Mouse (Mus musculus) C2C12 (cell line): Measurements from ENCODE around the gene Caprin1. TPM values are rescaled to one million over a fixed set of nuclear protein-coding genes. Genes with fewer than 3 reads are reported as not detected.
A peak's percentile ranks its signal among the peaks of the same experiment; 100 is the strongest.

Experiments
- H3K27me3 ChIP-seq: one replicate; pipeline ENCODE4 v1.6.1; 2011; ENCODE audit not compliant: control insufficient read depth, insufficient read depth, insufficient read length
- H3K36me3 ChIP-seq: one replicate; pipeline ENCODE4 v1.6.1; 2011; ENCODE audit not compliant: control insufficient read depth, insufficient read depth
- H3K4me3 ChIP-seq: one replicate; pipeline ENCODE4 v1.5.1; 2011; ENCODE audit warnings: mild to moderate bottlenecking, control low read depth; ENCODE audit not compliant: poor library complexity, insufficient read depth, severe bottlenecking
- H3K79me2 ChIP-seq: one replicate; pipeline ENCODE4 v1.6.1; 2011; ENCODE audit not compliant: control insufficient read depth, insufficient read depth
- H3K79me3 ChIP-seq: one replicate; pipeline ENCODE4 v1.6.1; 2011; ENCODE audit warnings: low read depth, control low read depth
- H3ac ChIP-seq: one replicate; pipeline ENCODE3; 2011; ENCODE audit warnings: low read depth; ENCODE audit not compliant: control insufficient read depth, insufficient read length
- CEBPB ChIP-seq: IDR thresholded peaks from one replicate; pipeline ENCODE4 v1.6.1; 2011; ENCODE audit warnings: low read depth, mild to moderate bottlenecking, control low read depth, moderate library complexity
- CTCF ChIP-seq: IDR thresholded peaks from one replicate; pipeline ENCODE4 v1.5.1; 2011; ENCODE audit not compliant: control insufficient read depth, insufficient read depth, insufficient read length
- FOSL1 ChIP-seq: IDR thresholded peaks from one replicate; pipeline ENCODE4 v1.8.0; 2011; ENCODE audit warnings: mild to moderate bottlenecking, low read length; ENCODE audit not compliant: poor library complexity, insufficient read depth, severe bottlenecking
- MAX ChIP-seq: IDR thresholded peaks from one replicate; pipeline ENCODE4 v1.6.1; 2011; ENCODE audit warnings: mild to moderate bottlenecking, control low read depth
- MYOD1 ChIP-seq: IDR thresholded peaks from one replicate; pipeline ENCODE4 v1.6.1; 2011; ENCODE audit warnings: low read depth; ENCODE audit not compliant: control insufficient read depth, insufficient read length
- MYOG ChIP-seq: IDR thresholded peaks from one replicate; pipeline ENCODE4 v1.6.1; 2011; ENCODE audit not compliant: control insufficient read depth, insufficient read length; ENCODE audit errors: extremely low read depth
- USF1 ChIP-seq: IDR thresholded peaks from one replicate; pipeline ENCODE4 v1.6.1; 2011; ENCODE audit warnings: low read depth, mild to moderate bottlenecking, control low read depth, moderate library complexity
- long read RNA-seq, 2 experiments: library from polyadenylated mRNA; unstranded; transcript quantifications; one replicate each; pipeline ENCODE4 v2.0.0; 2019 to 2020
- polyA plus RNA-seq: library from polyadenylated mRNA; unstranded; fragments of >200 nt; fragmentation: generic; extraction: Trizol; gene quantifications from one replicate; pipeline ENCODE4 v1.2.1, GENCODE M21; 2012; ENCODE audit warnings: missing spikeins

The Caprin1 gene
- 161 TPM for polyA plus RNA-seq
- long read RNA-seq, experiment 1, full-length matches to known transcripts: 76 of 128 reads
- long read RNA-seq, experiment 1, partial matches to known transcripts: 21 of 128 reads
- long read RNA-seq, experiment 1, other reads (novel, unspliced or antisense): 31 of 128 reads
- long read RNA-seq, experiment 2, full-length matches to known transcripts: 1,985 of 2,227 reads
- long read RNA-seq, experiment 2, partial matches to known transcripts: 128 of 2,227 reads
- long read RNA-seq, experiment 2, other reads (novel, unspliced or antisense): 114 of 2,227 reads

DNA sequence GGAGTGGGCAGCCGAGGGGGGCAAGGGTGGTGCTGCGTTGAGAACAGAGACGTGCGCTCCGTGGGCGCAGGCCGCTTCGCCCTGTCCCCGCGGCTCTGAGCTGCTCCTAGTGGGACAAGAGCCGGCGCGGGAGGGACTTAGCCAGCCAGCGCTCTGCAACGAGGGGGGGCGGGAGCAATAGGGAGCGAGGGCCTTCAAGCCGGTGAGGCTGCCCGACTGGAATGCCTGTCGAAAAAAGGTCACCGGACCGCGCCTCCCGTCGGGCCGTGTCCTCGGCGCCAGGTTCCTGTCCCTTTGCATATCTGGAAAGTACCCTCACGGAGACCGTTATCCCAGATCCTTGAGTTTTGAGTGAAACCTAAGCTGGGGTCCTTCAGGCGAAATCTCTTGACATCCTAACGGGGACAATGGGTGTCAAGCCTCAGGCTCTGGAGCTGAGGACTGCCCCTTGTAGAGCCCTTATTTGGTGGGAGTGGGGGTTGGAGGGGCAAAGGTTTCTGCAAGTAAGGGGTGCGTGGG, at the start of gene Caprin1:
TSS of gene Caprin1 (minus strand) at position 159 of the 519 bp plus-strand sequence.
- Histone ChIP-seq H3K79me3 (peaks cover 40% of the 10 kb centered on the region), H3K79me2 (peaks cover 45% of the 10 kb centered on the region)

GRCm38 (mm10) chr2:103846875-103847274, 49.4 kb upstream of the Caprin1 start:
- peaks cover 3% of the 10 kb centered on the region for H3K27me3 ChIP-seq
- no peaks in the 10 kb centered on the region for H3K36me3 ChIP-seq
- H3K79me3 ChIP-seq: no peaks in the 10 kb centered on the region
- H3K4me3 ChIP-seq: no peak overlapping the region
- TF ChIP-seq USF1 (no peak), CTCF (no peak), MAX (no peak), CEBPB (no peak), FOSL1 (no peak), MYOD1 (no peak), MYOG (no peak)
- H3ac ChIP-seq: no peak overlapping the region
- no peaks in the 10 kb centered on the region for H3K79me2 ChIP-seq

More for the DNA sequence above, at the start of gene Caprin1:
- peak; percentile 100 for TF ChIP-seq MAX
- TF ChIP-seq MYOG: no peak
- no peaks in the 10 kb centered on the region for H3K27me3 ChIP-seq
- H3ac ChIP-seq: peak within 1 kb of the TSS; percentile 93
- peaks cover 32% of the 10 kb centered on the region for H3K36me3 ChIP-seq
- peak within 1 kb of the TSS; percentile 97 for H3K4me3 ChIP-seq

DNA sequence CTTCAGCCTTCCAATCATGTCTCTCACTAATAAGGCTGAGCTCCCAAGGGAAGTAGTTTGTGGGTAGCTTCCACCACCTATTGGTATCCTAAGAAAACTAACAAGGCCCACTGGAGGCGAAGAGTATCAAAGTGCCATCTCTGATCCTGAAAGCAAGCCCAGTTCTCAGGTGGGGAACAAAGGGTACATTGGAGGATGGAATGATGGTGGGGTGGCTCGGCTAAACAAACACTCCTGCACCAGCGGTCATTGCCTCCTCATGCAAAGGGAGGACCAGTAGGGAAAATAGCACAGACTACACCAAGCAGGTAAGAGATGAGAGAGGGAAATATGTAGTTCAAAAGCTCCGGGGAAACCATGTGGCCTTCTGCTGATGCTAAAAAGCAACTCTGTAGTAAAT, 48.8 kb upstream of the Caprin1 start:
- Histone ChIP-seq H3K79me3 (no peaks in the 10 kb centered on the region), H3K4me3 (no peak overlapping the region), H3ac (no peak overlapping the region), H3K36me3 (no peaks in the 10 kb centered on the region), H3K27me3 (peaks cover 3% of the 10 kb centered on the region), H3K79me2 (no peaks in the 10 kb centered on the region)
- TF ChIP-seq MYOG (no peak), MYOD1 (no peak), CTCF (no peak), FOSL1 (no peak), CEBPB (no peak), MAX (no peak), USF1 (no peak)

- H3K27me3 ChIP-seq: no peaks in the 10 kb centered on the region
- H3K79me3 ChIP-seq: no peaks in the 10 kb centered on the region
- no peak overlapping the region for H3K4me3 ChIP-seq
- TF ChIP-seq MAX: no peak
- H3K79me2 ChIP-seq: no peaks in the 10 kb centered on the region
- H3ac ChIP-seq: no peak overlapping the region
- no peaks in the 10 kb centered on the region for H3K36me3 ChIP-seq
Observed at GRCm38 (mm10) chr2:103844016-103844415, 46.6 kb upstream of the Caprin1 start.

- TF ChIP-seq MYOG (no peak), MYOD1 (no peak), CEBPB (no peak), USF1 (no peak), CTCF (no peak), MAX (no peak), FOSL1 (no peak)
- H3K4me3 ChIP-seq: no peak overlapping the region
- no peaks in the 10 kb centered on the region for H3K27me3 ChIP-seq
- H3K79me2 ChIP-seq: no peaks in the 10 kb centered on the region
- no peaks in the 10 kb centered on the region for H3K79me3 ChIP-seq
- no peak overlapping the region for H3ac ChIP-seq
- H3K36me3 ChIP-seq: no peaks in the 10 kb centered on the region
Observed at GRCm38 (mm10) chr2:103843321-103843720, 45.9 kb upstream of the Caprin1 start.

DNA sequence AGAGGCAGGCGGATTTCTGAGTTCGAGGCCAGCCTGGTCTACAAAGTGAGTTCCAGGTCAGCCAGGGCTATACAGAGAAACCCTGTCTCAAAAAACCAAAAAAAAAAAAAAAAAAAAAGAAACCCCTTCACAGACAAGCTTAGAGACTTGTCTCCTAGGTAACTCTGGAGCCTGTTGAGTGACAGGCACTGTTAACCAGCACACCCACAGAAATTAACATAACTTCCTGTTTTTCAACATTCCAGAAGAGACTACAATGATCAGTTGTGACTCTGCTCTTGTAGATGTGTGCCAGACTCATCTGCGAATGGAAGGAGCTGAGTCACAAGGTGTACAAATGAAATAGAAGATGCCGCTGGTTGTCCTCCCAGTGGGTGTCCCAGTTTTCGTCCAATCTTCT, 44.9 kb upstream of the Caprin1 start:
- no peaks in the 10 kb centered on the region for H3K79me3 ChIP-seq
- no peak overlapping the region for H3K4me3 ChIP-seq
- H3K27me3 ChIP-seq: no peaks in the 10 kb centered on the region
- no peaks in the 10 kb centered on the region for H3K36me3 ChIP-seq
- TF ChIP-seq MYOG: no peak
- no peak for TF ChIP-seq MAX
- TF ChIP-seq USF1: no peak
- no peak for TF ChIP-seq CEBPB
- TF ChIP-seq CTCF: no peak
- TF ChIP-seq FOSL1: no peak
- TF ChIP-seq MYOD1: no peak
- H3K79me2 ChIP-seq: no peaks in the 10 kb centered on the region
- no peak overlapping the region for H3ac ChIP-seq
